ENCODE assay signal across 2 mouse cellular contexts in the genomic region with DNA sequence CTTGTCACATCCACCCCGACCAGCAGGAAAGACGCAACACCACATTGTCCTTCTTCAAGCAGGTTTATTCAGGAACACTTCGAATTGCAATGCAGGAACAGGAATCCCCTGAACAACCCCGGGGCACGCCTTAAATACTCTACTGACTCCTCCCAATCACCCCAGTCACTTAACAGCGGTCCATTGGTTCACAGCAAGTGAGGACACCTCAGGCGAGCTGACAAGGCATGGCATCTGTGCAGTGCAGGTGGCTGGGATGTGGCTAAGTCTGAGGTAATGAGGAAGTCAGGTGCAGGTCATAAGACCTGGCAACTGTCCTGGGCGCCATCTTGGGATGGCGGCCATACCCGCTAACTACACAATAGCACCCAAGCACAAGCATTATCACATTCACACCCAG. TPM values are rescaled to one million over a fixed set of nuclear protein-coding genes. Genes with fewer than 3 reads are reported as not detected.
"Had no signal": no experiment of that assay in that cellular context is flagged by ENCODE, and none has a peak within 500 bp of the region (broad histone marks: within the 10 kb centered on the region; RNA-seq: fewer than 3 reads in every experiment).

No protein-coding gene starts in this region.

RNA-seq across cellular contexts. Expression of a gene that starts 42.8 kb away (rescaled TPM):
- polyA plus RNA-seq: inflammation-experienced regulatory T-cells, adult 6 months; large intestine, adult 2 months had no signal
